Mouse (Mus musculus) kidney, embryonic 14.5 days (tissue): ENCODE results near the gene Twnk. TPM values are rescaled to one million over a fixed set of nuclear protein-coding genes. Genes with fewer than 3 reads are reported as not detected.
A peak's percentile ranks its signal among the peaks of the same experiment; 100 is the strongest.

ENCODE experiments used
- ATAC-seq: fragments of 200-750 bp; cut with Nextera tagmentation; 2 replicates; pipeline ENCODE4 v1.8.0; 2017; ENCODE audit warnings: moderate number of reproducible peaks, mild to moderate bottlenecking, moderate TSS enrichment, moderate library complexity; ENCODE audit not compliant: low FRiP score, low TSS enrichment
- H3K27ac ChIP-seq: fragments of 300-500 bp; sonication (generic); 2 replicates; pipeline ENCODE4 v1.5.1; 2014; ENCODE audit warnings: low read depth, mild to moderate bottlenecking, low read length, moderate library complexity, mixed read lengths
- H3K27me3 ChIP-seq: fragments of 300-500 bp; sonication (generic); 2 replicates; pipeline ENCODE4 v1.6.1; 2014; ENCODE audit warnings: mild to moderate bottlenecking, low read length; ENCODE audit not compliant: control insufficient read depth, insufficient read depth
- H3K36me3 ChIP-seq: fragments of 300-500 bp; sonication (generic); 2 replicates; pipeline ENCODE4 v1.6.1; 2014; ENCODE audit warnings: low read length, mixed read lengths; ENCODE audit not compliant: control insufficient read depth, insufficient read depth
- H3K4me1 ChIP-seq: fragments of 300-500 bp; sonication (generic); 2 replicates; pipeline ENCODE4 v1.6.1; 2014; ENCODE audit warnings: low read length, mixed read lengths; ENCODE audit not compliant: control insufficient read depth, insufficient read depth
- H3K4me2 ChIP-seq: fragments of 300-500 bp; sonication (generic); replicated peaks from 2 replicates; pipeline ENCODE4 v1.6.1; 2014; ENCODE audit warnings: low read depth, mild to moderate bottlenecking, low read length
- H3K4me3 ChIP-seq: fragments of 300-500 bp; sonication (generic); 2 replicates; pipeline ENCODE4 v1.5.1; 2014; ENCODE audit warnings: mild to moderate bottlenecking, low read length
- H3K9ac ChIP-seq: fragments of 300-500 bp; sonication (generic); 2 replicates; pipeline ENCODE4 v1.6.1; 2014; ENCODE audit warnings: low read depth, mild to moderate bottlenecking, low read length, moderate library complexity
- H3K9me3 ChIP-seq: fragments of 300-500 bp; sonication (generic); 2 replicates; pipeline ENCODE4 v1.6.1; 2016; ENCODE audit warnings: low read length; ENCODE audit not compliant: control insufficient read depth
- WGBS: fragments of 180-500 bp; shearing (Covaris S2); extraction: QIAGEN DNeasy Blood & Tissue Kit; methylation state at CpG from one replicate; pipeline ENCODE4 v1.1.7; 2014; 5-methylcytosine and 5-hydroxymethylcytosine counted together
- polyA plus RNA-seq: library from polyadenylated mRNA; unstranded; fragments of >200 nt; fragmentation: Nextera tagmentation; extraction: Ambion mirVana; gene quantifications from 2 replicates; pipeline ENCODE4 v1.2.1, GENCODE M21; 2014

Twnk gene
- polyA plus RNA-seq, 1 experiment from 2014 or later: 19.6 TPM

DNA sequence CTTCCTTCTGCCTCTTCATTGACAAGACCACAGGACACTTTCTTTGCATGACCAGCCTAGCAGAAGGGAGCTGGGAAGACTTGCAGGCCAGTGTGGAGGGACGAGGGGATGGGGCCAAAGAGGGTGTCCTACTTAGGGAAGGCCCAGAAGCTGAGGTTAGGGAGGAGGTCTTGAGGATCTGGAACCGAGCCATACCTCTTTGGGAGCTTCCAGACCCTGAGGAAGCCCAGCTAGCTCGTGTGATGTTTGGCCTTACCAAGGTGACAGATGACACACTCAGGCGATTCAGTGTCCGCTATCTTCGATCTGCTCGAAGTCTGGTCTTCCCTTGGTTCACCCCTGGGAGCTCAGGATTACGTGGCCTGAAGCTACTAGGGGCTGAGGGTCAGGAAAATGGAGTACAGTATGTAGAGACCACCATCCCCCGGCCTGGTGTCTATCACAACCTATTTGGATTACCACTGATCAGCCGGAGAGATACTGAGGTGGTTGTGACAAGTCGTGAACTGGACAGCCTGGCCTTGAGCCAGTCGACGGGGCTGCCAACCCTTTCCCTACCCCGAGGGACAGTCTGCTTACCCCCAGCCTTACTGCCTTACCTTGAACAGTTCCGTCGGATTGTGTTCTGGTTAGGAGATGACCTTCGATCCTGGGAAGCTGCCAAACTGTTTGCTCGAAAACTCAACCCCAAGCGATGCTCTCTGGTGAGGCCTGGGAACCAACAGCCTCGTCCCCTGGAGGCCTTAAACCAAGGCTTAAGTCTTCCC lies 2.1 kb downstream of the Twnk start:
- 88% methylated on average over 20 of the region's 20 CpGs for WGBS
- H3K27me3 ChIP-seq: no peaks in the 10 kb centered on the region
- peaks cover 68% of the 10 kb centered on the region for H3K36me3 ChIP-seq
- H3K4me3 ChIP-seq: peak overlapping the region; percentile 97
- peaks cover 18% of the 10 kb centered on the region for H3K4me1 ChIP-seq
- no peaks in the 10 kb centered on the region for H3K9me3 ChIP-seq
- H3K27ac ChIP-seq: no peak overlapping the region
- no peak for ATAC-seq
- peak overlapping the region; percentile 80; the same call in 1 of the 2 replicates for H3K9ac ChIP-seq
- H3K4me2 ChIP-seq: peak overlapping the region; percentile 91

DNA sequence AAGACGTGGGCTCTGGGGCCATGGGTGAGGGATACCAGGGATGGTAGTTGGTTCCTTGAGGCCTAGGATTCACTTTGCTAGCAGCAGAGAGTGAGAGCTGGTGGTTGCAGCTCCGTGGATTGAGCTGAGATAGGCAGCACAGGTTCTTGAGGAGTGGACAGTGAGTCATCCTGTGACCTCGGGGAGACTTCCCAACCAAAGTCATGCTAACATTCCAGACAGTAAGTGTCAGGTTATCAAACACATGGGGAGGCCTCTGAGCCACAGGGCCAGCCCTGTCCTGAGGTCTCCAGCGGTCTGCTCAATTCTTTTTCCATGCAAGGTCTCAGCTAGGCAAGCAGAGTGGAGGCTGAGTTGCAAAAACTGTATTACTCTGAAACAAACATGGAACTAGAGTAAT lies 5.2 kb downstream of the Twnk start:
- peaks cover 48% of the 10 kb centered on the region for H3K36me3 ChIP-seq

DNA sequence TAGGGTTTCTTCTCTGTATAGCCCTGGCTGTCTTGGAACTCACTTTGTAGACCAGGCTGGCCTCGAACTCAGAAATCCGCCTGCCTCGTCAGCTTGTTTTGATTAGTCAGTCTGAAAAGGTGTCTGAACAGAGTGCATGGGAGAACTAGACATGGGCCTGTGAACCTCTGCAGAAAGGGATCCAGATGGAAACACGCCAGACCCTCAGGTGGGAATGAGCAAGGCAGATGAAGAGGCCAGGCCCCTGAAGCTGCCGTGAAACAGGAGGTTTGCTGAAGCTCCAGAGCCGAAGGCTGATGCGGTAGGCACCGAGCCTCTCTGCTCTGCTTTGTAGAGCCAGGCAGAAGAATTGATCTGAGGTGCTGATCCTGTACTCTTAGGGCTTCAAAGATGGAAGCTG lies 6.8 kb downstream of the Twnk start:
- Histone ChIP-seq H3K9me3 (no peaks in the 10 kb centered on the region), H3K9ac (0 out of 2 replicates have a peak overlapping the region, but pooled peaks have one; percentile 12), H3K27ac (peak overlapping the region; percentile 11; the same call in 1 of the 2 replicates), H3K36me3 (peaks cover 48% of the 10 kb centered on the region), H3K4me1 (peaks cover 34% of the 10 kb centered on the region), H3K4me2 (no peak overlapping the region), H3K4me3 (no peak overlapping the region), H3K27me3 (no peaks in the 10 kb centered on the region)
- WGBS: 85% methylated on average over 8 of the region's 8 CpGs
- no peak for ATAC-seq

More for the DNA sequence above, 5.2 kb downstream of the Twnk start:
- Histone ChIP-seq H3K9ac (no peak overlapping the region), H3K27ac (no peak overlapping the region), H3K4me1 (peaks cover 31% of the 10 kb centered on the region), H3K27me3 (no peaks in the 10 kb centered on the region), H3K4me3 (no peak overlapping the region), H3K9me3 (no peaks in the 10 kb centered on the region), H3K4me2 (no peak overlapping the region)
- ATAC-seq: no peak
- 89% methylated on average over 4 of the region's 4 CpGs for WGBS

DNA sequence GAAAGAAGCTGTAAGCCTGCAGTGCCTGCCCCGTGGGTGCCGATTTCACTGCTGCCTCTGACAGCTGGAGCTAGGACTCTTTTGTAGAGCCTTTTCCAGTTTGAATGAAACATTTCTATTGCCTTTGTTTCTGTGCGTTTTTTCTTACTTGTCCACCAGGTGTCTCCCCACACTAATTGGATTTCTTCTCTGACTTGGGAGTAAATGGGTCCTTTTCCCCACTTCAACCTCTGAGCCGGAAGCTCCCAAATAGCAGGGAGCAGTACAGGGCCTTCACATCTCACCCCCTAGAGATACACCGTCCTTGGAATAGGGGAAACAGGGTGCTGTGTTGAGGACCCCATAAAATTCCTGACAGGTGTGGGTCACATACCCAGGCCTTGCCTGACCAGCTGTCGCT lies 7.2 kb downstream of the Twnk start:
- H3K27ac ChIP-seq: peak overlapping the region; percentile 11; the same call in 1 of the 2 replicates
- ATAC-seq: no peak

DNA sequence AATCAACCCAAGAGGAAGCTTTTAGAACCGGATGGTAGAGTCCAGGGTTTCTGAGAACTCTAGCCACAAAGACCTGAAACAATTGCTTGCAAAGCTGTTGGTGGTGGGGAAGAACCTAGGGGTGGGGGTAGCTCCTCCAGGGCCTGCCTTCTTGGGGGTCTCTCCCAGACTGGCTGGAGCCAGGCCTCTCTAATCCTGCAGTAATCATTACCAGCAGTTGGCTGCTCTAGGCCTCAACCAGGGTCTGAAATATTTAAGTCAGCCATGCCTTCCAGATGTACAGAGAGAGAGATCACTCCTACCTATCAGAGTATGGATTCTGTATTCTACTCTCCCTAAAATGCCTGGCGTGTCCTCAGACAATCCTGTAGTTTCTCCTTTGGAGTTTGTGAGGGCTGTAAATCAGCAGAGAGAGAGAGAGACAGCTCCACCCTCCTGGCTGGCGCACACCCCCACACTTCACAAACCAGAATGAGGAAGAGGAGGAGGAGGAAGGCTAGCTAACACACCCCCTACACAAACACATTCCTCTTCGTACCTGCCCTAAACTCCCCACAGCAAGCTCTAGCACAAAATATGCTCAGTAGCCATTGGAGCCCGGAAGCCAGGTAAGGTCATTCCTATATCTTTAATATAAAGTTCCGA lies 8.2 kb downstream of the Twnk start:
- no peaks in the 10 kb centered on the region for H3K9me3 ChIP-seq
- peak overlapping the region; percentile 100; the same call in 1 of the 2 replicates for H3K27ac ChIP-seq
- no peaks in the 10 kb centered on the region for H3K27me3 ChIP-seq
- H3K4me2 ChIP-seq: no peak overlapping the region
- peaks cover 39% of the 10 kb centered on the region for H3K36me3 ChIP-seq
- peaks cover 29% of the 10 kb centered on the region for H3K4me1 ChIP-seq
- ATAC-seq: no peak
- H3K9ac ChIP-seq: no peak overlapping the region
- WGBS: 43% methylated on average over 6 of the region's 6 CpGs
- no peak overlapping the region for H3K4me3 ChIP-seq

More for the DNA sequence above, 7.2 kb downstream of the Twnk start:
- 37% methylated on average over 6 of the region's 6 CpGs for WGBS
- Histone ChIP-seq H3K4me3 (no peak overlapping the region), H3K4me1 (peaks cover 30% of the 10 kb centered on the region), H3K9me3 (no peaks in the 10 kb centered on the region), H3K9ac (no peak overlapping the region), H3K4me2 (no peak overlapping the region; the same call in 1 of the 2 replicates), H3K27me3 (no peaks in the 10 kb centered on the region), H3K36me3 (peaks cover 48% of the 10 kb centered on the region)

DNA sequence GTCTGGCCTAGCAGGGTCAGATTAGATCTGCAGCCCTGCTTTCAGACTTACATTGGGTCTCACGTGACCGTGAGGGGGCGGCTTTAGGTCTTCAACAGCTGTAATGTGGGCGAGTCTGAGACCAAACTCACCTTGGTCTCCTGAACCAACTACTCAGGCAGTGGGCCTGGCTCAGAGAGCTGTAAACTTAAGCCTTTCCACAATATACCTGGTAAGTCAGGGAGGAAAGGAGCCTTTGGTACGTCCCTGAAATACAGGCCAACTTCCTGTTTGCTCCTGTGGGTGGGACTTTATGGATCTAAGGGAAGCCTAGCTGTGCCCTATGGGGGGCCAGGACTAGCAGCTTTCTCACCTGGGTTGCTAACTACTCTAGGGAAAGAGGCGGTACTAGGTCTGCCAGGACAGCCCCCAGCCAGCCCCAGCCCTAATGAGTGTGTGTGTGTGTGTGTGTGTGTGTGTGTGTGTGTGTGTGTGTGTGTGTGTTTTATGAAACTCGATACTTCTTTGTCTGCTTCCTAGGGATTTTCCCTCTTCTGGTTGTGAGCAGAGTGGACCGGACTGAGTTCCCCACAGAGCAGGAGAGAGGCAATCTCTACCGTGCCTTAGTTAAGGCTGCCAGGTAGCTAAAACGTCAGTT lies 9.0 kb downstream of the Twnk start, which contains the start of gene Lzts2:
Gene Lzts2, plus strand, starts transcription at position 80 of the 637 bp plus-strand sequence.
- 0 out of 2 replicates have a peak, but pooled peaks have one; percentile 4 for ATAC-seq
- H3K9me3 ChIP-seq: no peaks in the 10 kb centered on the region
- H3K4me2 ChIP-seq: peak within 1 kb of the TSS; percentile 96
- peaks cover 36% of the 10 kb centered on the region for H3K4me1 ChIP-seq
- peak within 1 kb of the TSS; percentile 85 for H3K9ac ChIP-seq
- peaks cover 33% of the 10 kb centered on the region for H3K36me3 ChIP-seq
- peak within 1 kb of the TSS; percentile 100 for H3K27ac ChIP-seq
- H3K4me3 ChIP-seq: peak within 1 kb of the TSS; percentile 80
- H3K27me3 ChIP-seq: no peaks in the 10 kb centered on the region
- 3% methylated on average over 10 of the region's 10 CpGs for WGBS

DNA sequence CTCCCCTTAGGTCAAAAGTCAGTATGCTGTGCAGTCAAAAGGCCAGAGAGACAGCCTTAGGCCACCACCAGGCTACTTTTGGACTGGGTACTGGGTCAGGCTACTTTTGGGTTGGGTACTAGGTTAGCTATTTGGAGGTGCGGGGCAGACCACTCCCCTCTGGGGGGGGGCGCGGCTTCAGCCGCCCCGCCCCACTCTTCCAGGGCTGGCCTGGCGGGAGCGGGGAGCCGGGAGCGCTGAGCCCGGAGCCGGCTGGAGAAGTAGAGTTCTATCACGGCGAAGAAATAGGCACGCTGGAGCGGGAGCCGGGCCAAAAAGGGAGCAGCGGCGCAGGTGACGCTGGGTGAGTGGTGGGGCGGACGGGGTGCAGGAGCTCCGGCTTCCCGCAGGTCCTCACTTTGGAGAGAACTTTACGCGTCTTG lies 9.5 kb downstream of the Twnk start:
- ATAC-seq: 0 out of 2 replicates have a peak, but pooled peaks have one; percentile 2
- Histone ChIP-seq H3K36me3 (peaks cover 29% of the 10 kb centered on the region), H3K27ac (peak overlapping the region; percentile 100), H3K4me3 (peak overlapping the region; percentile 80), H3K4me2 (peak overlapping the region; percentile 96), H3K4me1 (peaks cover 41% of the 10 kb centered on the region), H3K9me3 (no peaks in the 10 kb centered on the region), H3K27me3 (no peaks in the 10 kb centered on the region), H3K9ac (peak overlapping the region; percentile 85)
- under 1% methylated on average over 25 of the region's 25 CpGs for WGBS

DNA sequence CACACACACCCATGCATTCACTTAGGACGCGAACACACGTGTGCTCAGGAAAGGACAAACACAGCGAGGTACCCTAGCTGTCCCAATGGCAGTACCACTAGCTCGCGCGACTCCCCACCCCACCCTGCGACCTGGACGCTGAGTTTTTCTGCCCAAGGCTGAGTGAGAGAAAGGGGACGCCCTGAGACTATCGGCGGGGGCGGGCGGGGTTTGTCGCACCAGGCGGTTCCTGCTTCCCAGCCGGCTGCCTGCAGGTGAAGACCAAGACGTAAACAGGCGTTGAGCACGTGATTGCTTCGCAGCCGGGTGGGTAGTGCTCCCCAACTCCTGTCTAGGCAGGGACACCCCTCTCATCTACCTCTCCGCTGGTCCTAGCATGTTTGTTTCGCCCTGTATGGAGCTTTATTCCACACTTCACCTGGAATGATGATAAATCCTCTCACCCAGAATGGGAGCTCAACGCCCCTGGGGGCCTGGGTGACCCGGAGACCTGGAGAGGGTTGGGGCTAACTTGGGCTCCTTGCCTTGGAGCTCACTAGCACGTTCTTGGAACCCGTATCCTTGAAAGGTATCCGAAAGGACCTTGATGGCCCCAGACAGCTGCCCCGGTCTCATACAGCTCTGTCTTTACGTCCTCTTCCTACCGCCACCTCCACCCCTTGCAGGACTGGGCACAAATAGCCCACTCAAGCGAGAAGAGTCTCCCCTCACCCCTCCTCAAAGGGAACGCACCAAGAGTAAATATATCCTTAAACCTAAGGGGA lies 10.2 kb downstream of the Twnk start:
- Histone ChIP-seq H3K4me2 (peak overlapping the region; percentile 96), H3K4me1 (peaks cover 48% of the 10 kb centered on the region), H3K36me3 (peaks cover 22% of the 10 kb centered on the region), H3K27me3 (no peaks in the 10 kb centered on the region), H3K4me3 (peak overlapping the region; percentile 80), H3K27ac (peak overlapping the region; percentile 100), H3K9me3 (no peaks in the 10 kb centered on the region), H3K9ac (peak overlapping the region; percentile 85)
- WGBS: 2% methylated on average over 32 of the region's 34 CpGs
- ATAC-seq: no peak; the same call in 1 of the 2 replicates
